Mouse (Mus musculus): ENCODE data around the gene E2f8. TPM values are rescaled to one million over a fixed set of nuclear protein-coding genes. Genes with fewer than 3 reads are reported as not detected.

The E2f8 gene
- polyA plus RNA-seq, 1 experiment, result 36.3 TPM

GRCm38 (mm10) chr7:48877786-48878390 lies 3.5 kb downstream of the E2f8 start:
- 85% methylated on average over 15 of the region's 15 CpGs for WGBS
- Histone ChIP-seq H3K4me3 (replicated peaks; ENCODE audit: control insufficient read depth, low read depth, low read length) (no peak overlapping the region), H3K27ac (ENCODE audit: control insufficient read depth, insufficient read depth, low read depth, low read length, poor library complexity) (peak overlapping the region; percentile 14; the same call in 1 of the 2 replicates), H3K4me1 (ENCODE audit: control insufficient read depth, insufficient read depth, low read length) (no peaks in the 10 kb centered on the region; the same call in 1 of the 2 replicates)
- no peak for TF ChIP-seq POLR2A (IDR thresholded peaks at IDR 0.05; ENCODE audit: borderline replicate concordance, control insufficient read depth, low read depth, low read length)
- TF ChIP-seq CTCF (IDR thresholded peaks at IDR 0.05; ENCODE audit: control insufficient read depth, insufficient read depth, low read length), result no peak

- no peak overlapping the region for H3K4me3 ChIP-seq (replicated peaks; ENCODE audit: control insufficient read depth, low read depth, low read length)
- no peak overlapping the region for H3K27ac ChIP-seq (ENCODE audit: control insufficient read depth, insufficient read depth, low read depth, low read length, poor library complexity)
- TF ChIP-seq POLR2A (IDR thresholded peaks at IDR 0.05; ENCODE audit: borderline replicate concordance, control insufficient read depth, low read depth, low read length), result no peak
- TF ChIP-seq CTCF (IDR thresholded peaks at IDR 0.05; ENCODE audit: control insufficient read depth, insufficient read depth, low read length), result peak; percentile 40
- WGBS, result 57% methylated on average over 4 of the region's 4 CpGs
- H3K4me1 ChIP-seq (ENCODE audit: control insufficient read depth, insufficient read depth, low read length), result no peaks in the 10 kb centered on the region
These were observed 4.9 kb downstream of the E2f8 start for GRCm38 (mm10) chr7:48876526-48876925.

DNA sequence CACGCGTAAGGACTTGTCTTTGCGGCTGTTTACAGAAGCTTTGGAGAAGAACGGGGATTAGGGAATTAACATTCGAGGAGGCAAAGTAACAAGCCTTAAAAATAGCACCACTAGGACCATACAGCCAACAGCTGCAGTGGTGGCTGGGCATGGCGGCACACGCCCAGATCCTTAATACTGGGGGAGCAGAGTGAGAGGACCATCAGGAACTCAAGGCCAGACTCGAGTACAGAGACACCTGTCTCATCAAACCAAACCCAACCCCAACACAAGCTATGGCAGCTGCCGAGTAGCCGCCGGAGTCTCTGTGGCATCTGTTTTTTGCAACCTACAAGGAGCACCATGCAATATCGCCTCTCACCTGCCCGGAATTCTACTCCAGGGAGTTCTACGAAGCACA lies 6.3 kb downstream of the E2f8 start:
- Histone ChIP-seq H3K4me3 (replicated peaks; ENCODE audit: control insufficient read depth, low read depth, low read length) (no peak overlapping the region), H3K4me1 (ENCODE audit: control insufficient read depth, insufficient read depth, low read length) (no peaks in the 10 kb centered on the region), H3K27ac (ENCODE audit: control insufficient read depth, insufficient read depth, low read depth, low read length, poor library complexity) (no peak overlapping the region)
- TF ChIP-seq CTCF (IDR thresholded peaks at IDR 0.05; ENCODE audit: control insufficient read depth, insufficient read depth, low read length) (no peak), POLR2A (IDR thresholded peaks at IDR 0.05; ENCODE audit: borderline replicate concordance, control insufficient read depth, low read depth, low read length) (no peak)
- WGBS, result 97% methylated on average over 14 of the region's 14 CpGs

DNA sequence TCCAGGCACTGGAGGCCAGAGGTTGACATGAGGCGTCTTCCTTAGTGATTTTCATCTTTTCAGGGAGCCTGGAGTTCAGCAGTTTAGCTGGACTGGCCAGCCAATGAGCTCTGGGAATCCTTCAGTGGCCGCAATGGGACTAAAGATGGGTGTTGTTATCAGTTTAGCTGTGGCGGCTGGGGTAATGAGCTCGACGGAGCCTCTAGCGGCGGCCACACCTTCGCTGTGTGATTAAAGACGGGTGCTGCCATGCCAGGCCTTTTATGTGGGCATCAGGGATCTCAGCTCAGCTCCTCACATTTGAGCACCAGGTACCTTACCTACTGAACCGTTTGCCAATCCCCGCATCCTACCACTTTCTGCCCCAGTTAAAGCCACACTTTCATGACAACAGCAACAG lies 10.1 kb downstream of the E2f8 start:
- H3K27ac ChIP-seq (ENCODE audit: control insufficient read depth, insufficient read depth, low read depth, low read length, poor library complexity), result no peak overlapping the region
- no peaks in the 10 kb centered on the region for H3K4me1 ChIP-seq (ENCODE audit: control insufficient read depth, insufficient read depth, low read length)
- TF ChIP-seq CTCF (IDR thresholded peaks at IDR 0.05; ENCODE audit: control insufficient read depth, insufficient read depth, low read length) (no peak), POLR2A (IDR thresholded peaks at IDR 0.05; ENCODE audit: borderline replicate concordance, control insufficient read depth, low read depth, low read length) (no peak)
- 67% methylated on average over 11 of the region's 11 CpGs for WGBS
- no peak overlapping the region for H3K4me3 ChIP-seq (replicated peaks; ENCODE audit: control insufficient read depth, low read depth, low read length)

- WGBS, result 88% methylated on average over 21 of the region's 21 CpGs
- TF ChIP-seq CTCF (IDR thresholded peaks at IDR 0.05; ENCODE audit: control insufficient read depth, insufficient read depth, low read length) (no peak), POLR2A (IDR thresholded peaks at IDR 0.05; ENCODE audit: borderline replicate concordance, control insufficient read depth, low read depth, low read length) (no peak)
- H3K4me1 ChIP-seq (ENCODE audit: control insufficient read depth, insufficient read depth, low read length), result no peaks in the 10 kb centered on the region
- H3K4me3 ChIP-seq (replicated peaks; ENCODE audit: control insufficient read depth, low read depth, low read length), result no peak overlapping the region
- no peak overlapping the region for H3K27ac ChIP-seq (ENCODE audit: control insufficient read depth, insufficient read depth, low read depth, low read length, poor library complexity)
These were observed 10.7 kb downstream of the E2f8 start for GRCm38 (mm10) chr7:48870579-48871180.

GRCm38 (mm10) chr7:48870144-48870543 lies 11.3 kb downstream of the E2f8 start:
- Histone ChIP-seq H3K27ac (ENCODE audit: control insufficient read depth, insufficient read depth, low read depth, low read length, poor library complexity) (no peak overlapping the region), H3K4me3 (replicated peaks; ENCODE audit: control insufficient read depth, low read depth, low read length) (no peak overlapping the region), H3K4me1 (ENCODE audit: control insufficient read depth, insufficient read depth, low read length) (no peaks in the 10 kb centered on the region)
- no peak for TF ChIP-seq CTCF (IDR thresholded peaks at IDR 0.05; ENCODE audit: control insufficient read depth, insufficient read depth, low read length)
- no peak for TF ChIP-seq POLR2A (IDR thresholded peaks at IDR 0.05; ENCODE audit: borderline replicate concordance, control insufficient read depth, low read depth, low read length)
- 73% methylated on average over 6 of the region's 6 CpGs for WGBS

- 70% methylated on average over 18 of the region's 18 CpGs for WGBS
- H3K27ac ChIP-seq (ENCODE audit: control insufficient read depth, insufficient read depth, low read depth, low read length, poor library complexity), result no peak overlapping the region
- H3K4me1 ChIP-seq (ENCODE audit: control insufficient read depth, insufficient read depth, low read length), result no peaks in the 10 kb centered on the region
- no peak overlapping the region for H3K4me3 ChIP-seq (replicated peaks; ENCODE audit: control insufficient read depth, low read depth, low read length)
- TF ChIP-seq POLR2A (IDR thresholded peaks at IDR 0.05; ENCODE audit: borderline replicate concordance, control insufficient read depth, low read depth, low read length) (peak; percentile 25; the same call in 1 of the 2 replicates), CTCF (IDR thresholded peaks at IDR 0.05; ENCODE audit: control insufficient read depth, insufficient read depth, low read length) (no peak)
These were observed 13.8 kb downstream of the E2f8 start for GRCm38 (mm10) chr7:48867576-48867975.

DNA sequence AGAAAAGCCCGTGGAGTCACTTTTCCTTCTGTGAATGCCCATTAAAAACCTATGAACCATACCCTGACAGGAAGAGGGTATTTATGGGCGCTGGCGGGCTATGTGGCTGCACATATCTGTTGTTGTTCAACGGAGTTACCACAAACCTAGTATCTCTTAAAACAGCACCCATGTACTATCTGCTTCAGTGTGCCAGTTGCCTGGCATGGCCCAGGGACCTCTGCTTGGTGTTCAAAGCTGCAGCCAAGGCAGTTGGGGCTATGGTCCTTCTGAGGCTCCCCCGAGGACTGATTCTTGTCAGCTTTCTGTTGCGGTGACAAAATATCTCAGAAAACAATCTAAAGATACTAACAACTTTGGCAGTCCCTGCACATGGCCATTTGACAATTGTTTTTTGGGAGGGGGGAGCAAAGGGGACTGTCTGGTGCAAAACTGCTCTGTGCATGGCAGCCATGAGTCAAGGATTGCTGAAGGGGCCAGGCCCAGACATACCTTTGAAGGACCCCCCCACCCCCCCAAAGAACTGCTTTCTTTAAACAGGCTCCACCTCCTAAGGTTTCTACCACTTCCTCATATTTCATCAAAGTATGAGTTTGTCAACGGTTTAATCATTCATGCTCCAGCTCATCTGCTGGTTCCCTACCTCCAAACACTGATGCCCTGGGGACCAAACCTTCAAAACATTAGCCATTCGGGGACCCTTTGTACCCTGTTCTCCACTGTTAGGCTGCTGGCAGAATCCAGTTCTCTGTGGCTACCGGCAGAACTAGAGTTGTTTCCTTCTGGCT lies 16.5 kb downstream of the E2f8 start:
- TF ChIP-seq POLR2A (IDR thresholded peaks at IDR 0.05; ENCODE audit: borderline replicate concordance, control insufficient read depth, low read depth, low read length), result no peak
- no peak for TF ChIP-seq CTCF (IDR thresholded peaks at IDR 0.05; ENCODE audit: control insufficient read depth, insufficient read depth, low read length)
- Histone ChIP-seq H3K27ac (ENCODE audit: control insufficient read depth, insufficient read depth, low read depth, low read length, poor library complexity) (no peak overlapping the region), H3K4me3 (replicated peaks; ENCODE audit: control insufficient read depth, low read depth, low read length) (no peak overlapping the region), H3K4me1 (ENCODE audit: control insufficient read depth, insufficient read depth, low read length) (peaks cover 4% of the 10 kb centered on the region; the same call in 1 of the 2 replicates)
- WGBS, result 27% methylated on average over 9 of the region's 9 CpGs

Data from bone marrow, adult 2 months (tissue).